Mouse (Mus musculus) adrenal gland, postnatal 0 days (tissue): Measurements from ENCODE around the gene Stx18. TPM values are rescaled to one million over a fixed set of nuclear protein-coding genes. Genes with fewer than 3 reads are reported as not detected.

ENCODE experiments used
- polyA plus RNA-seq: library from polyadenylated mRNA; unstranded; fragments of >200 nt; fragmentation: Nextera tagmentation; extraction: Ambion mirVana; gene quantifications from 2 replicates; pipeline ENCODE4 v1.2.1, GENCODE M21; 2015

The Stx18 gene
- polyA plus RNA-seq, result 24.3 and 32.3 TPM in 2 replicates

GRCm38 (mm10) chr5:38038710-38039592, at the start of gene Stx18:
Gene Stx18 (plus strand): TSS chr5:38038742.

GRCm38 (mm10) chr5:38159634-38160413, 121.3 kb downstream of the Stx18 start, which contains the start of gene Nsg1:
Gene Nsg1 (minus strand): TSS chr5:38159907.

Other genes with a start within 250 kb of the Stx18 start
- gene Msx1, start 214.2 kb upstream of the Stx18 start, polyA plus RNA-seq, result 0.66 and 2.1 TPM in 2 replicates
- 139 and 217 TPM in 2 replicates for gene Nsg1, start 121.2 kb downstream of the Stx18 start, polyA plus RNA-seq
- gene Zbtb49, start 181.7 kb downstream of the Stx18 start, polyA plus RNA-seq, result 5.2 and 6.7 TPM in 2 replicates
- gene Lyar, start 181.7 kb downstream of the Stx18 start, polyA plus RNA-seq, result 42.7 and 45.4 TPM in 2 replicates
- gene Tmem128, start 221.4 kb downstream of the Stx18 start, polyA plus RNA-seq, result 139 and 142 TPM in 2 replicates
- not detected in 2 replicates for gene Otop1, start 237.2 kb downstream of the Stx18 start, polyA plus RNA-seq